Mouse (Mus musculus): ENCODE measurements around the gene Lamb1.

- TF ChIP-seq CTCF (IDR thresholded peaks at IDR 0.05; ENCODE audit: borderline replicate concordance, insufficient read depth, low read length) (no peak), POLR2A (IDR thresholded peaks at IDR 0.05; ENCODE audit: low read depth, low read length) (no peak)
Observed at GRCm38 (mm10) chr12:31280318-31280717, 15.3 kb downstream of the Lamb1 start.

All from embryonic fibroblast, embryonic 13.5 days (primary cell).